ENCODE assay signal across 8 mouse cellular contexts in genomic region chr7:142482256-142482609, GRCm38 (mm10). TPM values are rescaled to one million over a fixed set of nuclear protein-coding genes. Genes with fewer than 3 reads are reported as not detected.
DNase-seq lines count a peak whose midpoint lies in the region; ATAC-seq and TF ChIP-seq lines count a peak whose summit lies in the region.

No protein-coding gene starts in this region.

- no peaks in the 10 kb centered on the region for H3K27me3 ChIP-seq in heart, embryonic 16.5 days (ENCODE audit: control insufficient read depth, insufficient read depth, low read length)

- peak overlapping the region; percentile 60 for H3K4me2 ChIP-seq in heart, embryonic 16.5 days (ENCODE audit: low read depth, low read length)

- peak overlapping the region; percentile 32 for H3K4me3 ChIP-seq in heart, embryonic 16.5 days (ENCODE audit: low read length)

- no peak for TF ChIP-seq CTCF in brain, embryonic 14.5 days (IDR thresholded peaks at IDR 0.05; ENCODE audit: borderline replicate concordance, extremely low read depth, insufficient read depth, insufficient read length)

- peak; percentile 30 for ATAC-seq in heart, embryonic 16.5 days (replicated peaks; ENCODE audit: extremely low read depth, insufficient read depth, low FRiP score)

- no peak for TF ChIP-seq POLR2A in brain, embryonic 14.5 days (IDR thresholded peaks at IDR 0.05; ENCODE audit: borderline replicate concordance, extremely low read depth, insufficient read depth, insufficient read length, poor library complexity, severe bottlenecking)

- H3K9ac ChIP-seq in heart, embryonic 16.5 days (ENCODE audit: low read length): peak overlapping the region; percentile 82

- H3K27ac ChIP-seq in heart, embryonic 16.5 days (ENCODE audit: low read length): peak overlapping the region; percentile 86

- H3K4me1 ChIP-seq in heart, embryonic 16.5 days (ENCODE audit: control insufficient read depth, insufficient read depth, low read length): peaks cover 59% of the 10 kb centered on the region

- DNase-seq in embryo, embryonic 10 days (ENCODE audit: low spot score): peak; percentile 49
- no peak for DNase-seq in embryo, embryonic 9.5 days (ENCODE audit: extremely low spot score)
- DNase-seq in brain, embryonic 14.5 days (ENCODE audit: low read depth): peak; percentile 67
- peak; percentile 68 for DNase-seq in mesoderm, embryonic 11.5 days (ENCODE audit: low read depth, low spot score)
- DNase-seq in cerebellum, adult 9-11 months: no peak
- DNase-seq in cerebellum, postnatal 36 days: no peak
- DNase-seq in ovary, adult 18-20 months (ENCODE audit: low spot score): no peak

- no peaks in the 10 kb centered on the region for H3K9me3 ChIP-seq in heart, embryonic 16.5 days (replicated peaks; ENCODE audit: control insufficient read depth, low read length)

- 7% methylated on average over 6 of the region's 6 CpGs for WGBS in heart, embryonic 16.5 days

- H3K36me3 ChIP-seq in heart, embryonic 16.5 days (ENCODE audit: control insufficient read depth, insufficient read depth): no peaks in the 10 kb centered on the region

RNA-seq across cellular contexts. Expression of gene Tnnt3, which starts 16.4 kb away (rescaled TPM):
- 0.68 and 1.9 TPM in 2 replicates for polyA plus RNA-seq in brain, embryonic 14.5 days (2012; rRNA removed)
- polyA plus RNA-seq in heart, embryonic 16.5 days (2015; fragmentation: Nextera tagmentation; extraction: Ambion mirVana): 5.3 and 17.1 TPM in 2 replicates

RNA-seq across cellular contexts. Expression of gene Lsp1, which starts 21.6 kb away (rescaled TPM):
- 6.2 and 7.6 TPM in 2 replicates for polyA plus RNA-seq in brain, embryonic 14.5 days (2012; rRNA removed)
- 73.5 and 83.5 TPM in 2 replicates for polyA plus RNA-seq in heart, embryonic 16.5 days (2015; fragmentation: Nextera tagmentation; extraction: Ambion mirVana)

RNA-seq across cellular contexts. Expression of gene Tnni2, which starts 40.6 kb away (rescaled TPM):
- 0.73 and 1.2 TPM in 2 replicates for polyA plus RNA-seq in brain, embryonic 14.5 days (2012; rRNA removed)
- polyA plus RNA-seq in heart, embryonic 16.5 days (2015; fragmentation: Nextera tagmentation; extraction: Ambion mirVana): 14.1 and 27.0 TPM in 2 replicates

RNA-seq across cellular contexts. Expression of gene Syt8, which starts 47.6 kb away (rescaled TPM):
- 0.23 and 0.44 TPM in 2 replicates for polyA plus RNA-seq in brain, embryonic 14.5 days (2012; rRNA removed)
- polyA plus RNA-seq in heart, embryonic 16.5 days (2015; fragmentation: Nextera tagmentation; extraction: Ambion mirVana): 0.17 and 0.32 TPM in 2 replicates

RNA-seq across cellular contexts. Expression of gene Mrpl23, which starts 50.3 kb away (rescaled TPM):
- polyA plus RNA-seq in brain, embryonic 14.5 days (2012; rRNA removed): 80.2 and 111 TPM in 2 replicates
- polyA plus RNA-seq in heart, embryonic 16.5 days (2015; fragmentation: Nextera tagmentation; extraction: Ambion mirVana): 14.2 and 20.0 TPM in 2 replicates

Comparison
In these comparisons a context has a peak if more than half of its experiments do, and no peak if none do; other contexts are left out.
1. DNase-seq: peak in embryo, embryonic 10 days (single experiment), brain, embryonic 14.5 days (single experiment) and mesoderm, embryonic 11.5 days (single experiment); none in embryo, embryonic 9.5 days (single experiment), cerebellum, adult 9-11 months (single experiment), cerebellum, postnatal 36 days (0 of 2) and ovary, adult 18-20 months (single experiment).